Mouse (Mus musculus) stomach, postnatal 0 days (tissue): ENCODE measurements around the gene Mctp1.
A peak's percentile ranks its signal among the peaks of the same experiment; 100 is the strongest.

Experiments used
- CTCF ChIP-seq: IDR thresholded peaks from 2 replicates; pipeline ENCODE4 v1.5.1; 2016; ENCODE audit warnings: antibody characterized with exemption, low read depth, mild to moderate bottlenecking, moderate library complexity
- EP300 ChIP-seq: optimal IDR thresholded peaks from 2 replicates; pipeline ENCODE3; 2016; ENCODE audit warnings: antibody characterized with exemption

GRCm38 (mm10) chr13:76568569-76569211 lies 184.4 kb downstream of the Mctp1 start:
- TF ChIP-seq CTCF (0 out of 2 replicates have a peak, but pooled peaks have one; percentile 9), EP300 (no peak)
